Mouse (Mus musculus): ENCODE measurements around the gene Itgal. TPM values are rescaled to one million over a fixed set of nuclear protein-coding genes. Genes with fewer than 3 reads are reported as not detected.

Gene Itgal
- total and polyA plus RNA-seq, 2 experiments = 4.3 to 6.8 TPM

DNA sequence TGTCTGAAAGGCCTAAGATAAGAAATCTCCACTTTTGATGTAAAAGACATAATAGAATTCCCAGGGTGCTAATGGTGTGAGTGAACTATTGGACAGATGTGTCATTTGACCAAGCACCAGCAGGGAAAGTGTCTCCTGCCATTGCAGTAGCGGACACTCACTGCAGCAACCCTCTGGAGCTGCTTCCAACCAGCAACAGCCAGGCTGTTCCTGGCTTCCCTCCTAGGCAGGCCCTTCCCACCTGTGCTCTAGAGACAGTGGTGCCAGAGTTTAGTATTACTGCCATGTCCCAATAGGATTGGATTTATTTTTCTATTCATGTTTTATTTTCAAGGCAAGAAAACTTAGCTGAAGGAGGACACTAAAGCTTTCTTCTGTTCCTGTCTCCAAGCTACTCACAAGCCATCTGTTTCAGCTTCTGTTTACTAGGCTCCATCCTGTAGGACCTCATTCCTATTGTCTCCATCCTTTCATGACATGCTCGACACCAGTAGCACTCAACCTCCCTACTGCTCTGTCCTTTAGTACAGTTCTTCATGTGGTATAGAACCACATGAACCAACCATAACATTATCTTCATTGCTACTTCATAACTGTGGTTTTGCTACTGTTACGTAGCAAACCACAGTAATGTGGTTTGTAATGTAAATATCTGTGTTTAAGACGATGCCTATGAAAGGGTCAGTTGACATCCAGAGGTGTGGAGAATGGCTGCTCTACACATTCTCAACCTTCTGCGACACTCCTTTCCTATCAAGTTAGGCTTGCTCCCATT, 55.4 kb downstream of the Itgal start:
- peak; percentile 18 for DNase-seq (ENCODE audit: extremely low read depth, low read depth, low spot score)
- H3K9ac ChIP-seq (ENCODE audit: low read depth, low read length) = no peak overlapping the region
- H3K4me3 ChIP-seq (ENCODE audit: insufficient read depth, low read depth, low read length) = no peak overlapping the region
- 86% methylated on average over 5 of the region's 5 CpGs for WGBS
- no peak overlapping the region for H3K27ac ChIP-seq (replicated peaks; ENCODE audit: insufficient read depth, low read depth, low read length)
- no peaks in the 10 kb centered on the region for H3K79me2 ChIP-seq (ENCODE audit: control insufficient read depth, insufficient read depth, low read length)
- no peak for TF ChIP-seq POLR2A (IDR thresholded peaks at IDR 0.05; ENCODE audit: extremely low read depth, insufficient read depth, low read length)
- no peak for TF ChIP-seq CTCF (IDR thresholded peaks at IDR 0.05; ENCODE audit: low read depth, low read length)
- no peaks in the 10 kb centered on the region for H3K36me3 ChIP-seq (ENCODE audit: control insufficient read depth, insufficient read depth, low read length)
- peaks cover 2% of the 10 kb centered on the region; the same call in 1 of the 2 replicates for H3K4me1 ChIP-seq (ENCODE audit: control insufficient read depth, insufficient read depth, low read length)
- no peaks in the 10 kb centered on the region for H3K27me3 ChIP-seq (ENCODE audit: control insufficient read depth, insufficient read depth, low read length)

DNA sequence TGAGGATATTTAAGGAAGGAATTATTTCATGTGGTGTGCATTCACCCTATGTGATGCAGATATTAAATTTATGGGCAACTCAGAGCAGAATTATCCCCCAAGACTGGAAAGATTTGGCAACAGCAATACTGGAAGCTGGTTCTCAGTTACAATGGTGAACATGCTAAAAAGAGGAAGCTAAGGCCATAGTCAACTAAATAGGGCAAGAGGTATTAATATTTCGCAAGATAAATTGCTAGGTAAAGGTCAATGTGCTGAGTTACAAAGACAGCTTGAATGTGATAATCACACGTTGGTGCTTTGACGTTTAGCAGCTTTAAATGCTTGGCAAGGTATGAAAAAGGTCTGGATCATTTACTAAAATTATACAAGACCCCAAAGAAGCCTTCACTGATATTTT, 59.7 kb downstream of the Itgal start:
- TF ChIP-seq CTCF (IDR thresholded peaks at IDR 0.05; ENCODE audit: low read depth, low read length) (no peak), POLR2A (IDR thresholded peaks at IDR 0.05; ENCODE audit: extremely low read depth, insufficient read depth, low read length) (no peak)
- Histone ChIP-seq H3K4me3 (ENCODE audit: insufficient read depth, low read depth, low read length) (no peak overlapping the region), H3K27ac (replicated peaks; ENCODE audit: insufficient read depth, low read depth, low read length) (no peak overlapping the region), H3K79me2 (ENCODE audit: control insufficient read depth, insufficient read depth, low read length) (no peaks in the 10 kb centered on the region), H3K27me3 (ENCODE audit: control insufficient read depth, insufficient read depth, low read length) (no peaks in the 10 kb centered on the region), H3K9ac (ENCODE audit: low read depth, low read length) (no peak overlapping the region), H3K4me1 (ENCODE audit: control insufficient read depth, insufficient read depth, low read length) (peaks cover 2% of the 10 kb centered on the region; the same call in 1 of the 2 replicates), H3K36me3 (ENCODE audit: control insufficient read depth, insufficient read depth, low read length) (no peaks in the 10 kb centered on the region)
- peak; percentile 90 for DNase-seq (ENCODE audit: extremely low read depth, low read depth, low spot score)
- WGBS = 11% methylated on average over 3 of the region's 3 CpGs

DNA sequence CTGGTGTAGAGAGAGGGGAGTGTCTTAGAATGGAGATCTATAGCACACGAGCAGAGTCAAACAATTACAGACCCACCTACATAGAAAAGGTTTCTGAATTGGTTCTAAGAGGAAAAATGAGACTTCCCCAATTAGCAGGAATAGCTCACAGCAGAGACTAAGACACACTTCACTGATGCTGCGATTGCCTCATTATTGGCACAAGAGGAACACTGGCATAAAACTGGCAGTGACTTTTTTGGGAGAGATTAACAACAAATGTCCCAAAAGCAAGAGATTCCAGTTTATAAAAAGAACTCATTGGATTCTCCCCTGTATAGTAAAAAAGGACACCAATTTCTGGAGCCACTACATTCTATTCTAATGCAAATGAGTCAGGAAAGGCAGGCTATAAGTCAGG, 61.8 kb downstream of the Itgal start:
- Histone ChIP-seq H3K27ac (replicated peaks; ENCODE audit: insufficient read depth, low read depth, low read length) (no peak overlapping the region), H3K36me3 (ENCODE audit: control insufficient read depth, insufficient read depth, low read length) (no peaks in the 10 kb centered on the region), H3K4me1 (ENCODE audit: control insufficient read depth, insufficient read depth, low read length) (peaks cover 5% of the 10 kb centered on the region), H3K79me2 (ENCODE audit: control insufficient read depth, insufficient read depth, low read length) (no peaks in the 10 kb centered on the region), H3K27me3 (ENCODE audit: control insufficient read depth, insufficient read depth, low read length) (no peaks in the 10 kb centered on the region), H3K9ac (ENCODE audit: low read depth, low read length) (no peak overlapping the region), H3K4me3 (ENCODE audit: insufficient read depth, low read depth, low read length) (no peak overlapping the region)
- WGBS = 35% methylated on average over 2 of the region's 2 CpGs
- peak; percentile 78 for DNase-seq (ENCODE audit: extremely low read depth, low read depth, low spot score)
- TF ChIP-seq POLR2A (IDR thresholded peaks at IDR 0.05; ENCODE audit: extremely low read depth, insufficient read depth, low read length) (no peak), CTCF (IDR thresholded peaks at IDR 0.05; ENCODE audit: low read depth, low read length) (no peak)

DNA sequence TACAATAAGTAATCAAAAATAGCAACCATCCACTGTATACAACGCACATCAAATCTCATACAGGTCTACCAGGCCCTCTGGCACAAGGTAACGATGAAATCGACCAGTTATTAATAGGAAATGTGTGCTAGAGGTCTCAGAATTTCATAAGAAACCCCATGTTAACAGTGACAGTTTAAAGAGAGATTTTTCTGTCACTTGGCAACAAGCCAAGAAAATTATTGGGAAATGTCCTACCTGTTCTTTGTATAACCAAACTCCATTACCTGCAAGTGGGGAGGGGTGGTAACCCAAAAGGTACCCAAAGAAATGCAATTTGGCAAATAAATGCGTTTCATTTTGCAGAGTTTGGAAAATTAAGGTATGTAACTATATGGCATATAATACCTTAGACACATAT, 62.4 kb downstream of the Itgal start:
- Histone ChIP-seq H3K27me3 (ENCODE audit: control insufficient read depth, insufficient read depth, low read length) (no peaks in the 10 kb centered on the region), H3K4me1 (ENCODE audit: control insufficient read depth, insufficient read depth, low read length) (peaks cover 5% of the 10 kb centered on the region), H3K9ac (ENCODE audit: low read depth, low read length) (no peak overlapping the region), H3K4me3 (ENCODE audit: insufficient read depth, low read depth, low read length) (no peak overlapping the region), H3K36me3 (ENCODE audit: control insufficient read depth, insufficient read depth, low read length) (no peaks in the 10 kb centered on the region), H3K27ac (replicated peaks; ENCODE audit: insufficient read depth, low read depth, low read length) (no peak overlapping the region), H3K79me2 (ENCODE audit: control insufficient read depth, insufficient read depth, low read length) (no peaks in the 10 kb centered on the region)
- WGBS = 17% methylated on average over 4 of the region's 4 CpGs
- TF ChIP-seq POLR2A (IDR thresholded peaks at IDR 0.05; ENCODE audit: extremely low read depth, insufficient read depth, low read length) = no peak
- TF ChIP-seq CTCF (IDR thresholded peaks at IDR 0.05; ENCODE audit: low read depth, low read length) = no peak
- DNase-seq (ENCODE audit: extremely low read depth, low read depth, low spot score) = peak; percentile 68

DNA sequence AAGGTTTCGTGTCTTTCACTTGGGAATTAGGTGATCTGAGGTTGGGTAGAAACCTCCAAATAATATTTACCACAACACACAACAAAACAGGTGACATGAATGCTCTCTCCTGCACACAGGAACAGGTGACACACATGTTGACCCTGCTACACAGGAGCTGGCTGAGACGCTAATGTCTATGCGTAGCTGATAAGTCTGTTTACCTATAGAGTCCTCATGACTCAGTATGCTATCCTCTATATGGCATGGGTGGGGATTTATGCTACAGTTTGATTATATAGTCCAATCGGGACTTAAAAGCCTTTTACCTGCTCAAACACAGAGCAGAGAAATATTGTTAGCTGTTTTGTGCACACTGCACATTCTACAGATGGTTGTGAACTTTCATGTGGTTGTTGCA, 64.2 kb downstream of the Itgal start:
- H3K9ac ChIP-seq (ENCODE audit: low read depth, low read length) = no peak overlapping the region
- peaks cover 5% of the 10 kb centered on the region for H3K4me1 ChIP-seq (ENCODE audit: control insufficient read depth, insufficient read depth, low read length)
- no peak overlapping the region for H3K4me3 ChIP-seq (ENCODE audit: insufficient read depth, low read depth, low read length)
- H3K27me3 ChIP-seq (ENCODE audit: control insufficient read depth, insufficient read depth, low read length) = no peaks in the 10 kb centered on the region
- no peaks in the 10 kb centered on the region for H3K36me3 ChIP-seq (ENCODE audit: control insufficient read depth, insufficient read depth, low read length)
- TF ChIP-seq POLR2A (IDR thresholded peaks at IDR 0.05; ENCODE audit: extremely low read depth, insufficient read depth, low read length) = no peak
- no peak for TF ChIP-seq CTCF (IDR thresholded peaks at IDR 0.05; ENCODE audit: low read depth, low read length)
- WGBS = 69% methylated on average over 4 of the region's 4 CpGs
- no peaks in the 10 kb centered on the region for H3K79me2 ChIP-seq (ENCODE audit: control insufficient read depth, insufficient read depth, low read length)
- H3K27ac ChIP-seq (replicated peaks; ENCODE audit: insufficient read depth, low read depth, low read length) = no peak overlapping the region
- no peak for DNase-seq (ENCODE audit: extremely low read depth, low read depth, low spot score)

DNA sequence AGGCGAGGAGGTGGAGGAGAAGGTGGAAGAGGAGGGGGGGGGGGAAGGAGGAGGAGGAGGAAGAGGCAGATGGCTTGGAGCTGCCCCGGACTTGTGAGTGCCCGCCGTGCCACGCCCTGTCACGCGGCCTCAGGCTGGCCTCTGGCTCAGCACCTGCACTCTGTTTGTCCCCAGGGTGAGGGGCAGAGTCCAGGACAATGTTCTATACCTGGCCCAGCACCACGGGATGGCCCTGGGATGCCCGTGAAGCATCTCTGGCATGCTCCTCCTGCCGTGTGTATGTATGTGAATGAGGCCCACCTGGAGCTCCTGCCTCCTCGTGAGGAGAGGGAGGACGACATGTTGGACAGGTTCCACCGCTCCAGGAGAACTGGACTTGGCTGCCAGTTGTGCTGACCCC, 65.4 kb downstream of the Itgal start:
- Histone ChIP-seq H3K4me1 (ENCODE audit: control insufficient read depth, insufficient read depth, low read length) (peaks cover 5% of the 10 kb centered on the region), H3K79me2 (ENCODE audit: control insufficient read depth, insufficient read depth, low read length) (no peaks in the 10 kb centered on the region), H3K27ac (replicated peaks; ENCODE audit: insufficient read depth, low read depth, low read length) (no peak overlapping the region), H3K27me3 (ENCODE audit: control insufficient read depth, insufficient read depth, low read length) (no peaks in the 10 kb centered on the region), H3K36me3 (ENCODE audit: control insufficient read depth, insufficient read depth, low read length) (no peaks in the 10 kb centered on the region), H3K4me3 (ENCODE audit: insufficient read depth, low read depth, low read length) (no peak overlapping the region), H3K9ac (ENCODE audit: low read depth, low read length) (no peak overlapping the region)
- DNase-seq (ENCODE audit: extremely low read depth, low read depth, low spot score) = peak; percentile 88
- TF ChIP-seq CTCF (IDR thresholded peaks at IDR 0.05; ENCODE audit: low read depth, low read length) = no peak
- no peak for TF ChIP-seq POLR2A (IDR thresholded peaks at IDR 0.05; ENCODE audit: extremely low read depth, insufficient read depth, low read length)
- WGBS = 12% methylated on average over 13 of the region's 13 CpGs
